Mouse (Mus musculus): Measurements from ENCODE around the gene Milr1.
"Not testable (repeated sequence)": the region's sequence is repeated elsewhere in the genome, so short reads cannot be mapped to it uniquely, and the experiment has no call there.

The Milr1 gene

GRCm38 (mm10) chr11:106751039-106752018 lies at the start of gene Milr1:
Milr1 (plus strand) TSS chr11:106751226.
- no peak for DNase-seq

GRCm38 (mm10) chr11:106701589-106701988 lies 49.4 kb upstream of the Milr1 start:
- peak in 1 of 2 experiments; percentile 18 for DNase-seq

- DNase-seq = peak in 1 of 2 experiments; percentile 8
Observed at GRCm38 (mm10) chr11:106702584-106702983, 48.4 kb upstream of the Milr1 start.

GRCm38 (mm10) chr11:106703931-106704330 lies 47.1 kb upstream of the Milr1 start:
- peak in 1 of 2 experiments; percentile 8 for DNase-seq

- peak in 1 of 2 experiments; percentile 25 for DNase-seq
Observed at GRCm38 (mm10) chr11:106704399-106705111, 46.5 kb upstream of the Milr1 start.

GRCm38 (mm10) chr11:106706212-106706611 lies 44.8 kb upstream of the Milr1 start:
- DNase-seq = no peak

- DNase-seq = no peak
Observed at GRCm38 (mm10) chr11:106707085-106707484, 43.9 kb upstream of the Milr1 start.

- DNase-seq = no peak
Observed at GRCm38 (mm10) chr11:106707866-106708265, 43.2 kb upstream of the Milr1 start.

GRCm38 (mm10) chr11:106709227-106709985 lies 41.6 kb upstream of the Milr1 start:
- DNase-seq = peak in 1 of 2 experiments; percentile 15

- peak in 1 of 2 experiments; percentile 34 for DNase-seq
Observed at GRCm38 (mm10) chr11:106710789-106711188, 40.2 kb upstream of the Milr1 start.

- DNase-seq = peak; percentile 55 to 64
Observed at GRCm38 (mm10) chr11:106715066-106715465, 36.0 kb upstream of the Milr1 start.

GRCm38 (mm10) chr11:106716568-106716967 lies 34.5 kb upstream of the Milr1 start:
- no peak for DNase-seq

- DNase-seq = no peak
Observed at GRCm38 (mm10) chr11:106720379-106720778, 30.6 kb upstream of the Milr1 start.

GRCm38 (mm10) chr11:106722831-106723361 lies 28.1 kb upstream of the Milr1 start:
- DNase-seq = peak; percentile 40 to 56

- no peak for DNase-seq
Observed at GRCm38 (mm10) chr11:106723611-106724125, 27.4 kb upstream of the Milr1 start.

- no peak for DNase-seq
Observed at GRCm38 (mm10) chr11:106724176-106724915, 26.7 kb upstream of the Milr1 start.

- not testable (repeated sequence) for DNase-seq
Observed at GRCm38 (mm10) chr11:106724916-106725235, 26.1 kb upstream of the Milr1 start.

- no peak for DNase-seq
Observed at GRCm38 (mm10) chr11:106727967-106728366, 23.1 kb upstream of the Milr1 start.

GRCm38 (mm10) chr11:106728402-106729366 lies 22.3 kb upstream of the Milr1 start:
- DNase-seq = no peak

- DNase-seq = no peak
Observed at GRCm38 (mm10) chr11:106729656-106730055, 21.4 kb upstream of the Milr1 start.

Measured in lung, postnatal 4 days (tissue).